Mouse (Mus musculus): ENCODE measurements around the gene Ptprn2. TPM values are rescaled to one million over a fixed set of nuclear protein-coding genes. Genes with fewer than 3 reads are reported as not detected.

Gene Ptprn2
- polyA plus RNA-seq, 1 experiment from 2014 or later: 1.2 TPM

DNA sequence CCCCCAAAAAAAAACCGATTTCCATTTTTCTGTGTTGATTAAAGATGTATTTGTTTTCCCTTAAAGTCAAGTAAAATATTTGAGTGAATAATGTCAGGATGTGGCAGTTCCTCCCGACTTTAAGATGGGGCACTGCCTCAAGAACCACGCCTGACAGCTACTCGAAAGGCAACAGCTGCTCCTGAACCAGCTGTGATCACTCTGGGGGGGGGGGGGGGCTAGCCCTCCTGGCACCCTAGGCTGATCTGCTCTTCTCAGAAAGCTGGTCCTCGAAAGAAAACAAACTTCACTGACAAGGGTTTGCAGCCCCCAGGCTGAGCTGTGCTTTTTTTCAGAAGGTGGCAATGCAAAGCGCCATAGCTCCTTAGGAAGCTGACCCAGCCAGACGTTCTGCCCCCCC lies 663.7 kb downstream of the Ptprn2 start:
- Histone ChIP-seq H3K27me3 (replicated peaks; ENCODE audit: control insufficient read depth, insufficient read depth, low read length) (peaks cover 43% of the 10 kb centered on the region), H3K4me2 (replicated peaks; ENCODE audit: low read depth) (no peak overlapping the region), H3K9me3 (ENCODE audit: control insufficient read depth) (no peaks in the 10 kb centered on the region), H3K36me3 (ENCODE audit: control insufficient read depth, insufficient read depth) (no peaks in the 10 kb centered on the region), H3K4me3 (ENCODE audit: low read depth, low read length) (no peak overlapping the region), H3K9ac (ENCODE audit: low read depth, low read length) (no peak overlapping the region), H3K4me1 (replicated peaks; ENCODE audit: control insufficient read depth, insufficient read depth, low read length) (no peaks in the 10 kb centered on the region), H3K27ac (ENCODE audit: low read depth, low read length) (no peak overlapping the region)
- WGBS: 16% methylated on average over 7 of the region's 7 CpGs
- TF ChIP-seq CTCF (IDR thresholded peaks at IDR 0.05; ENCODE audit: low read depth): no peak
- no peak for ATAC-seq

DNA sequence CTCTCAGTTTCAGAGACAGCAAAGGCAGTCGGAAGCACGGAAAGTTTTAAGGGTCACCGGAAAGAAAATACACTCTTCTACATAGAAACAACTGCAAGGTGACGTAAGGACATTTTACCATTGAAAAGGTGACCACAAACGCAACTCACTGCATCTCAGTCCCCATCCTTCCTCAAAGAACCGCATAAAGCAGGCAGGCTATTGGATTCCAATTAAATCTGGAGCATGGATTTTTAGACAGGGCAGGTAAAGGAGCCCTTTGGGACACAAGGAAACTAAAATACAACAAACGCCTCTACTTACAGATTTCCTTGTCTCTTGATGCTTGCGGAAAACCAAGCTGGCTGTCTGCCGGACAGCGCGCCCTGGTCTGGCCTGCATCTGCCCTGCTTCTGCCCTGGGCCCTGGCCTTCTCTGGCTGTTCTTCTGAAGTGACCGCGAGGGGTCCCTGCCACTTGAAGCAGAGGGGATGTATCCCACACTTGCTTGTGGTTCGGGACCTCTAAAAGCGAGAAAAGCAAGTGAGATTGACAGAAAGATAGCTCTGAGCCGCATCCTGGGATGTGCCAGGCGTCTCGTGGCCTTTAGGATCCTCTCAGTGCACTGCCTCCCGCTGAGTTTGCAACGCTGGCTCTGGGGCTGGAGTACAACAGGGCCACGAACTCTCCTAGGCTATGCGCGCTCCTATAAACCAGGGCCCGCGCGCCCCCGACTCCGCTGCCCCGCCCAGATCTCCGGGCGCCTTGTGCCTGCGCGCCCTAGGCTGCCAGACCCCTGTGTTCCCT lies 665.3 kb downstream of the Ptprn2 start:
- H3K27me3 ChIP-seq (replicated peaks; ENCODE audit: control insufficient read depth, insufficient read depth, low read length): peaks cover 60% of the 10 kb centered on the region
- no peak overlapping the region for H3K4me2 ChIP-seq (replicated peaks; ENCODE audit: low read depth)
- no peak overlapping the region for H3K4me3 ChIP-seq (ENCODE audit: low read depth, low read length)

DNA sequence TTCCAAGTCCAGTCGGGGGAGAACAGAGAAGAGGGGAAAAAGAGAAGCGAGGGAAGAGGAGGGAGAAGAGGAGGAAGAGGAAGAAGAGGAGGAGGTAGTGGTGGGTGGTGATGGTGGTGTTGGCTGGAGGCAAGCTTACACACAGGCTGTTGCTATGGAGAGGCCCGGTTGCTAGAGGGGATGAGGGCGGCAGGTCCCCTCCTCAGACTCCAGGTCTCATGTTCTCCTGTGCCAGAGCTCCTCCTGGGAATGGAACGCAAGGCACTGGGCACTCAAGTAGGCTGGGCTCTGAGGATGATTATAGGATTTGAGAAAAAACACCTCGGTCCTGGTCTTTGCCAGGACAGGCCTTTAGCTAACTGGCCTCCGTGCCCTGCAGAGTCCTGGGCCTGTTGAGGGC lies 666.1 kb downstream of the Ptprn2 start:
- no peaks in the 10 kb centered on the region for H3K36me3 ChIP-seq (ENCODE audit: control insufficient read depth, insufficient read depth)
- 16% methylated on average over 7 of the region's 7 CpGs for WGBS
- no peak for ATAC-seq
- no peaks in the 10 kb centered on the region for H3K4me1 ChIP-seq (replicated peaks; ENCODE audit: control insufficient read depth, insufficient read depth, low read length)
- no peak overlapping the region for H3K27ac ChIP-seq (ENCODE audit: low read depth, low read length)
- H3K9ac ChIP-seq (ENCODE audit: low read depth, low read length): no peak overlapping the region
- H3K27me3 ChIP-seq (replicated peaks; ENCODE audit: control insufficient read depth, insufficient read depth, low read length): peaks cover 66% of the 10 kb centered on the region
- no peak for TF ChIP-seq CTCF (IDR thresholded peaks at IDR 0.05; ENCODE audit: low read depth)
- no peaks in the 10 kb centered on the region for H3K9me3 ChIP-seq (ENCODE audit: control insufficient read depth)
- no peak overlapping the region for H3K4me3 ChIP-seq (ENCODE audit: low read depth, low read length)
- no peak overlapping the region for H3K4me2 ChIP-seq (replicated peaks; ENCODE audit: low read depth)

More for the DNA sequence above, 665.3 kb downstream of the Ptprn2 start:
- Histone ChIP-seq H3K27ac (ENCODE audit: low read depth, low read length) (no peak overlapping the region), H3K9me3 (ENCODE audit: control insufficient read depth) (no peaks in the 10 kb centered on the region), H3K4me1 (replicated peaks; ENCODE audit: control insufficient read depth, insufficient read depth, low read length) (no peaks in the 10 kb centered on the region), H3K36me3 (ENCODE audit: control insufficient read depth, insufficient read depth) (no peaks in the 10 kb centered on the region), H3K9ac (ENCODE audit: low read depth, low read length) (no peak overlapping the region)
- ATAC-seq: no peak
- 14% methylated on average over 33 of the region's 33 CpGs for WGBS
- TF ChIP-seq CTCF (IDR thresholded peaks at IDR 0.05; ENCODE audit: low read depth): no peak

DNA sequence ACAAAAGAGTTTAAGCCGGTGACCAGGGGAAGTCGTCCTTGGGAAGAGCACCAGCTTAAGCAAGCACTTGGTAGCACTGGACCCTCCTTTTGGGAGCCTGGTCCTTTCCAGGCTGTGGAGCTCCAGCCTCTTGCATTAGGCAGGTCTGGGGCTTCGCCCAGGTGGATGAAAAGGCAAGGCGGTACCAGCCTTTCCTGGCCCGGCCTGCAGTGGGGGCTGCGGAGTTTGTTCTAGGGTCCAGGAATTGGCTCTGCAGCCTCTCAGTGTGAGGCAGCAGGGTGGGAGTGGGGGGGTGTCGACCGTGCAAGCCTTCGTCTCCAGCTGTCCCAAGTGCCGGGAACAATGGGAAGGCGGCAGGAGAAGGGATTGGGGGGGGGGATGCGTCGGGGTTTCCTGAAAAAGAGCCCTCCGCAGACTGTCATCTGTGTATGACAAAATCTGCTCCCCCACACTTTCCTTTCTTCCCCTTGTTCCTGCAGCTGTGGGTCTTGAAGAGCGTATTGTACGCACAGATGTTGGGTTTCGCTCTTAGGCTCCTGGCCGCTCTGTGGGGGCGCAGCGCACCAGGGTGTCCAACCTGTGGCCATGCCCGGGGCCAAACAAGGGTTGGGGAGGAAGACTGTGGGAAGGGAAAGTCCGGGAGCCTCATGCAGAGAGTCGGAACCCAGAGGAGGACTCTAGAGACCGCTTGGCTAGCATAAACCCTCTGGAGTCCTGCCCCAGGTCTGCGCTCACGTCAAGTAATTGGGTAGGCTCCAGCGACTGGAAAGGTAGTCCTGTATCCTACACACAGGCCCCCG lies 667.0 kb downstream of the Ptprn2 start:
- no peaks in the 10 kb centered on the region for H3K4me1 ChIP-seq (replicated peaks; ENCODE audit: control insufficient read depth, insufficient read depth, low read length)
- no peak overlapping the region for H3K27ac ChIP-seq (ENCODE audit: low read depth, low read length)
- H3K4me2 ChIP-seq (replicated peaks; ENCODE audit: low read depth): no peak overlapping the region
- no peak overlapping the region for H3K4me3 ChIP-seq (ENCODE audit: low read depth, low read length)
- H3K36me3 ChIP-seq (ENCODE audit: control insufficient read depth, insufficient read depth): no peaks in the 10 kb centered on the region
- TF ChIP-seq CTCF (IDR thresholded peaks at IDR 0.05; ENCODE audit: low read depth): no peak
- no peak overlapping the region for H3K9ac ChIP-seq (ENCODE audit: low read depth, low read length)
- WGBS: 4% methylated on average over 27 of the region's 28 CpGs
- H3K27me3 ChIP-seq (replicated peaks; ENCODE audit: control insufficient read depth, insufficient read depth, low read length): peaks cover 67% of the 10 kb centered on the region
- H3K9me3 ChIP-seq (ENCODE audit: control insufficient read depth): no peaks in the 10 kb centered on the region
- ATAC-seq: no peak

DNA sequence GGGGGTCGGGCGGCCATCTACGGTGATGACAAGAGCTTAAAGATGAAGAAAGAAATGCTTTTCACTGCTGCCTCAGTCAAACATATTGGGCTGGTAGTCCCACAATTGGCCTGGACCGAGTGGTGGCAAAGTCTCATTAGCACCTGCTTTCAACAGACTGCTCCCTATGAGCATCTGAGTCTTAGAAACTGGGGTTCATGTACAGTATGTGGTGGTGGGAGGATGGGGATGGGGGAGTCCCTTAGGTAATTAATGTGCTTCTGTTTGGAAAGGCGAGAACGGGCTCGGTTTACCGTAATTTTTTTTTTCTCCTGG lies 667.6 kb downstream of the Ptprn2 start:
- WGBS: 3% methylated on average over 8 of the region's 8 CpGs
- Histone ChIP-seq H3K4me1 (replicated peaks; ENCODE audit: control insufficient read depth, insufficient read depth, low read length) (no peaks in the 10 kb centered on the region), H3K9me3 (ENCODE audit: control insufficient read depth) (no peaks in the 10 kb centered on the region), H3K4me2 (replicated peaks; ENCODE audit: low read depth) (peak overlapping the region; percentile 67), H3K27ac (ENCODE audit: low read depth, low read length) (no peak overlapping the region), H3K9ac (ENCODE audit: low read depth, low read length) (no peak overlapping the region), H3K27me3 (replicated peaks; ENCODE audit: control insufficient read depth, insufficient read depth, low read length) (peaks cover 72% of the 10 kb centered on the region), H3K4me3 (ENCODE audit: low read depth, low read length) (peak overlapping the region; percentile 41; the same call in 1 of the 2 replicates), H3K36me3 (ENCODE audit: control insufficient read depth, insufficient read depth) (no peaks in the 10 kb centered on the region)
- ATAC-seq: no peak
- no peak for TF ChIP-seq CTCF (IDR thresholded peaks at IDR 0.05; ENCODE audit: low read depth)

DNA sequence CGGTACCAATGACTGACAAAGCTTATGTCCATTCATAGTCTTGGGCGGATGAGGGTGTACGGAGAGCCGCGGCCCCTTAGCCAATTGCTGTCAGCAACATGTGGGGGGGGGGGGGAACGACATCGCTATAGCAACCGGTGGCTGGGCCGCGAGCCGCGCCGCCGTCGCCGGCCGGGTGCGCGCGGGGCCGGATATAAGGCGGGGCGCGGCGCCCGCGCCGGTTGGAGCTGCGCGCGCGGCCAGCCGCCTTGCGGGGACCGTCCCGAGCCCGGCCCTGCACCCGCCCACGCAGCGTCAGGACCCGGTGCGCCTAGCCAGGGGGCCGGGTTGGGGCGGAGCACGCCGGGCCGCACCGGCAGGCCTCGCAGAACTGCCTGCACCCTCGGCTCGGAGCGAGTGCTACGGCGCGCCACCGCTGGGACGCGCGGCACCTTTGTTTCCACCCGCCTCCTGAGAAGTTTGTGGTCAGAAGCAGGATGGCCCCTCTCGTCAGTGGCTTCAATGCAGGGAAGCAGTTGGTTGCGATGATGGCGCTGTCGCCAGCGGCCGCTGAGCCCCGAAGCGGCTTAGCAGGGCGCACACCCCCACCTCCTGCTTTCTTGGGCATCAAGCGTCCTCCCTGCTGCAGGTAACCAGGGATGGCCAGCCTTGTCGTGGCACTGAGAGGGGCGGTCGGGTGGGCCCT lies 668.3 kb downstream of the Ptprn2 start:
- peaks cover 78% of the 10 kb centered on the region for H3K27me3 ChIP-seq (replicated peaks; ENCODE audit: control insufficient read depth, insufficient read depth, low read length)
- no peaks in the 10 kb centered on the region for H3K36me3 ChIP-seq (ENCODE audit: control insufficient read depth, insufficient read depth)
- no peak overlapping the region for H3K9ac ChIP-seq (ENCODE audit: low read depth, low read length)
- H3K4me1 ChIP-seq (replicated peaks; ENCODE audit: control insufficient read depth, insufficient read depth, low read length): no peaks in the 10 kb centered on the region
- H3K27ac ChIP-seq (ENCODE audit: low read depth, low read length): no peak overlapping the region
- TF ChIP-seq CTCF (IDR thresholded peaks at IDR 0.05; ENCODE audit: low read depth): no peak
- H3K9me3 ChIP-seq (ENCODE audit: control insufficient read depth): no peaks in the 10 kb centered on the region
- no peak for ATAC-seq
- H3K4me3 ChIP-seq (ENCODE audit: low read depth, low read length): peak overlapping the region; percentile 41
- peak overlapping the region; percentile 67 for H3K4me2 ChIP-seq (replicated peaks; ENCODE audit: low read depth)
- WGBS: under 1% methylated on average over 73 of the region's 73 CpGs
